Mouse (Mus musculus) limb, embryonic 13.5 days (tissue): ENCODE data around the gene Mtnr1b. TPM values are rescaled to one million over a fixed set of nuclear protein-coding genes. Genes with fewer than 3 reads are reported as not detected.

Experiments
- ATAC-seq: fragments of 200-750 bp; cut with Nextera tagmentation; 2 replicates; pipeline ENCODE4 v1.8.0; 2017; ENCODE audit warnings: low read depth, moderate number of reproducible peaks, moderate TSS enrichment; ENCODE audit not compliant: low FRiP score
- H3K27ac ChIP-seq: fragments of 300-500 bp; sonication (generic); 2 replicates; pipeline ENCODE4 v1.5.1; 2015; ENCODE audit warnings: inconsistent platforms, mild to moderate bottlenecking, moderate library complexity
- H3K27me3 ChIP-seq: fragments of 300-500 bp; sonication (generic); 2 replicates; pipeline ENCODE4 v1.6.1; 2015; ENCODE audit warnings: mild to moderate bottlenecking, inconsistent platforms
- H3K36me3 ChIP-seq: fragments of 300-500 bp; sonication (generic); 2 replicates; pipeline ENCODE4 v1.6.1; 2015; ENCODE audit warnings: inconsistent platforms, mild to moderate bottlenecking, moderate library complexity
- H3K4me1 ChIP-seq: fragments of 300-500 bp; sonication (generic); 2 replicates; pipeline ENCODE4 v1.6.1; 2015; ENCODE audit warnings: inconsistent platforms
- H3K4me2 ChIP-seq: fragments of 300-500 bp; sonication (generic); replicated peaks from 2 replicates; pipeline ENCODE4 v1.6.1; 2015; ENCODE audit warnings: inconsistent platforms, mild to moderate bottlenecking, moderate library complexity
- H3K4me3 ChIP-seq: fragments of 300-500 bp; sonication (generic); 2 replicates; pipeline ENCODE4 v1.5.1; 2015; ENCODE audit warnings: moderate library complexity, mild to moderate bottlenecking, inconsistent platforms
- H3K9ac ChIP-seq: fragments of 300-500 bp; sonication (generic); 2 replicates; pipeline ENCODE4 v1.6.1; 2015; ENCODE audit warnings: mild to moderate bottlenecking, inconsistent platforms
- H3K9me3 ChIP-seq: fragments of 300-500 bp; sonication (generic); 2 replicates; pipeline ENCODE4 v1.6.1; 2016; ENCODE audit warnings: inconsistent platforms
- WGBS: fragments of 180-500 bp; shearing (Covaris S2); methylation state at CpG from one replicate; pipeline ENCODE4 v1.1.7; 2015; 5-methylcytosine and 5-hydroxymethylcytosine counted together
- polyA plus RNA-seq: library from polyadenylated mRNA; unstranded; fragments of >200 nt; fragmentation: Nextera tagmentation; extraction: Ambion mirVana; gene quantifications from 2 replicates; pipeline ENCODE4 v1.2.1, GENCODE M21; 2015

The Mtnr1b gene
- not detected in 2 replicates for polyA plus RNA-seq

- no peaks in the 10 kb centered on the region for H3K9me3 ChIP-seq
- H3K36me3 ChIP-seq: no peaks in the 10 kb centered on the region
- peaks cover 24% of the 10 kb centered on the region for H3K27me3 ChIP-seq
- H3K4me3 ChIP-seq: no peak within 1 kb of the TSS
- H3K4me2 ChIP-seq: no peak within 1 kb of the TSS
- ATAC-seq: no peak
- H3K9ac ChIP-seq: no peak within 1 kb of the TSS
- no peak within 1 kb of the TSS for H3K27ac ChIP-seq
- 63% methylated on average over 19 of the region's 19 CpGs for WGBS
- 0 out of 2 replicates have a peak, but pooled peaks cover 4% of the 10 kb centered on the region for H3K4me1 ChIP-seq
These were observed at the start of gene Mtnr1b for GRCm38 (mm10) chr9:15874506-15875160. TSS of gene Mtnr1b (minus strand) at chr9:15874556.

- Histone ChIP-seq H3K4me1 (no peaks in the 10 kb centered on the region), H3K9me3 (no peaks in the 10 kb centered on the region), H3K27ac (no peak overlapping the region), H3K9ac (no peak overlapping the region), H3K4me3 (no peak overlapping the region), H3K27me3 (no peaks in the 10 kb centered on the region; the same call in 1 of the 2 replicates), H3K36me3 (peaks cover 8% of the 10 kb centered on the region; the same call in 1 of the 2 replicates), H3K4me2 (no peak overlapping the region)
- ATAC-seq: no peak
- WGBS: 81% methylated on average over 4 of the region's 4 CpGs
These were observed 45.9 kb upstream of the Mtnr1b start for GRCm38 (mm10) chr9:15920271-15920670.

GRCm38 (mm10) chr9:15919373-15920005, 45.1 kb upstream of the Mtnr1b start:
- 48% methylated on average over 5 of the region's 5 CpGs for WGBS
- no peak for ATAC-seq

GRCm38 (mm10) chr9:15916600-15916999, 42.2 kb upstream of the Mtnr1b start:
- H3K4me1 ChIP-seq: no peaks in the 10 kb centered on the region
- no peak overlapping the region for H3K4me3 ChIP-seq
- H3K27ac ChIP-seq: no peak overlapping the region
- H3K4me2 ChIP-seq: no peak overlapping the region
- no peaks in the 10 kb centered on the region for H3K9me3 ChIP-seq
- H3K36me3 ChIP-seq: peaks cover 8% of the 10 kb centered on the region; the same call in 1 of the 2 replicates
- no peak for ATAC-seq
- no peak overlapping the region for H3K9ac ChIP-seq
- H3K27me3 ChIP-seq: no peaks in the 10 kb centered on the region

More at GRCm38 (mm10) chr9:15919373-15920005, 45.1 kb upstream of the Mtnr1b start:
- no peaks in the 10 kb centered on the region for H3K9me3 ChIP-seq
- H3K4me2 ChIP-seq: no peak overlapping the region
- H3K4me3 ChIP-seq: no peak overlapping the region
- H3K36me3 ChIP-seq: peaks cover 8% of the 10 kb centered on the region; the same call in 1 of the 2 replicates
- no peaks in the 10 kb centered on the region; the same call in 1 of the 2 replicates for H3K27me3 ChIP-seq
- H3K4me1 ChIP-seq: no peaks in the 10 kb centered on the region
- H3K27ac ChIP-seq: no peak overlapping the region
- H3K9ac ChIP-seq: no peak overlapping the region

- no peak overlapping the region for H3K4me3 ChIP-seq
- H3K4me2 ChIP-seq: no peak overlapping the region
- H3K27me3 ChIP-seq: no peaks in the 10 kb centered on the region
- H3K9ac ChIP-seq: no peak overlapping the region
- 41% methylated on average over 1 of the region's 1 CpGs for WGBS
- ATAC-seq: no peak
- H3K4me1 ChIP-seq: no peaks in the 10 kb centered on the region
- H3K9me3 ChIP-seq: no peaks in the 10 kb centered on the region
- H3K36me3 ChIP-seq: 0 out of 2 replicates have a peak, but pooled peaks cover under 1% of the 10 kb centered on the region
- H3K27ac ChIP-seq: no peak overlapping the region
These were observed 38.4 kb upstream of the Mtnr1b start for GRCm38 (mm10) chr9:15912735-15913134.

GRCm38 (mm10) chr9:15909397-15910113, 35.2 kb upstream of the Mtnr1b start:
- Histone ChIP-seq H3K36me3 (no peaks in the 10 kb centered on the region), H3K27ac (no peak overlapping the region), H3K27me3 (no peaks in the 10 kb centered on the region), H3K9me3 (no peaks in the 10 kb centered on the region), H3K4me2 (no peak overlapping the region), H3K9ac (no peak overlapping the region), H3K4me3 (no peak overlapping the region), H3K4me1 (no peaks in the 10 kb centered on the region)
- 65% methylated on average over 2 of the region's 2 CpGs for WGBS
- ATAC-seq: no peak

- H3K4me2 ChIP-seq: no peak overlapping the region
- H3K36me3 ChIP-seq: no peaks in the 10 kb centered on the region
- no peak overlapping the region for H3K27ac ChIP-seq
- no peaks in the 10 kb centered on the region for H3K9me3 ChIP-seq
- no peak overlapping the region for H3K9ac ChIP-seq
- WGBS: 65% methylated on average over 9 of the region's 9 CpGs
- H3K27me3 ChIP-seq: no peaks in the 10 kb centered on the region
- no peak overlapping the region for H3K4me3 ChIP-seq
- H3K4me1 ChIP-seq: no peaks in the 10 kb centered on the region
- ATAC-seq: no peak
These were observed 29.8 kb upstream of the Mtnr1b start for GRCm38 (mm10) chr9:15903948-15904750.

- WGBS: 78% methylated on average over 2 of the region's 2 CpGs
- no peaks in the 10 kb centered on the region for H3K4me1 ChIP-seq
- H3K27ac ChIP-seq: no peak overlapping the region
- no peaks in the 10 kb centered on the region for H3K9me3 ChIP-seq
- no peaks in the 10 kb centered on the region for H3K27me3 ChIP-seq
- H3K4me2 ChIP-seq: no peak overlapping the region
- ATAC-seq: no peak
- H3K36me3 ChIP-seq: no peaks in the 10 kb centered on the region
- H3K9ac ChIP-seq: no peak overlapping the region
- no peak overlapping the region for H3K4me3 ChIP-seq
These were observed 23.8 kb upstream of the Mtnr1b start for GRCm38 (mm10) chr9:15898112-15898511.

- H3K9ac ChIP-seq: no peak overlapping the region
- no peaks in the 10 kb centered on the region; the same call in 1 of the 2 replicates for H3K4me1 ChIP-seq
- WGBS: 51% methylated on average over 5 of the region's 5 CpGs
- H3K27ac ChIP-seq: no peak overlapping the region
- no peaks in the 10 kb centered on the region for H3K27me3 ChIP-seq
- no peak overlapping the region for H3K4me2 ChIP-seq
- H3K36me3 ChIP-seq: no peaks in the 10 kb centered on the region
- no peak overlapping the region for H3K4me3 ChIP-seq
- ATAC-seq: no peak
- no peaks in the 10 kb centered on the region for H3K9me3 ChIP-seq
These were observed 12.4 kb upstream of the Mtnr1b start for GRCm38 (mm10) chr9:15886756-15887155.

GRCm38 (mm10) chr9:15880754-15881153, 6.4 kb upstream of the Mtnr1b start:
- Histone ChIP-seq H3K9me3 (no peaks in the 10 kb centered on the region), H3K4me3 (no peak overlapping the region), H3K27ac (no peak overlapping the region), H3K9ac (no peak overlapping the region), H3K27me3 (no peaks in the 10 kb centered on the region), H3K36me3 (no peaks in the 10 kb centered on the region), H3K4me2 (no peak overlapping the region), H3K4me1 (no peaks in the 10 kb centered on the region)
- ATAC-seq: no peak

GRCm38 (mm10) chr9:15880160-15880603, 5.8 kb upstream of the Mtnr1b start:
- no peak overlapping the region for H3K27ac ChIP-seq
- H3K4me3 ChIP-seq: no peak overlapping the region
- ATAC-seq: no peak
- WGBS: 23% methylated on average over 3 of the region's 3 CpGs
- H3K36me3 ChIP-seq: no peaks in the 10 kb centered on the region
- peaks cover 4% of the 10 kb centered on the region for H3K27me3 ChIP-seq
- H3K4me2 ChIP-seq: no peak overlapping the region
- no peak overlapping the region for H3K9ac ChIP-seq
- H3K4me1 ChIP-seq: no peaks in the 10 kb centered on the region
- H3K9me3 ChIP-seq: no peaks in the 10 kb centered on the region
